Mouse (Mus musculus) stomach, postnatal 0 days (tissue): ENCODE results near the gene Disc1.

Experiments
- CTCF ChIP-seq: IDR thresholded peaks from 2 replicates; pipeline ENCODE4 v1.5.1; 2016; ENCODE audit warnings: antibody characterized with exemption, low read depth, mild to moderate bottlenecking, moderate library complexity
- EP300 ChIP-seq: optimal IDR thresholded peaks from 2 replicates; pipeline ENCODE3; 2016; ENCODE audit warnings: antibody characterized with exemption

- TF ChIP-seq CTCF: no peak
- no peak for TF ChIP-seq EP300
Observed at GRCm38 (mm10) chr8:125242921-125243320, 188.9 kb downstream of the Disc1 start.
